Mouse (Mus musculus) skeletal muscle tissue, adult 2 months (tissue): ENCODE data around the gene Gabbr2.

ENCODE experiments used
- DNase-seq: peaks from one replicate; pipeline ENCODE4 v3.0.0-alpha.2; 2012; ENCODE audit warnings: low read depth, low spot score

Gene Gabbr2

DNA sequence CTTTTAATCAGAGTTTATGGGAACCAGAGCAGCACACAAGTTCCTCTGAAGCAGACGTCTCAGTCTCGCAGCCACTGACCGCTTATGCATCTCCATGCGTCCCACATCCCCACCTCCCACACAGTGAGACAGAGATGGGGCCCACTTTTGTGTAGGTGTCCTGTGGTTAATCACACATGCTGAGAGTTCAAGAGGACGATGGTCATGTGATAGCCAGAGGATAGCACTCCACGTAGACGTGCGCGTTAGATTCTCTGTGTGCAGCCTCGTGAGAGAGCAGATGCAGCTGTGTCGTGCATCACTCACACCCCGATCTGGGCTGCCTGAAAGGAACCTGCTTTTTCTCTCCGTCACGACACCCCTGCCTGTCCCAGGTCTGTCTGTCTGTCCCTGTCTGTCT, 167.9 kb downstream of the Gabbr2 start:
- no peak for DNase-seq

DNA sequence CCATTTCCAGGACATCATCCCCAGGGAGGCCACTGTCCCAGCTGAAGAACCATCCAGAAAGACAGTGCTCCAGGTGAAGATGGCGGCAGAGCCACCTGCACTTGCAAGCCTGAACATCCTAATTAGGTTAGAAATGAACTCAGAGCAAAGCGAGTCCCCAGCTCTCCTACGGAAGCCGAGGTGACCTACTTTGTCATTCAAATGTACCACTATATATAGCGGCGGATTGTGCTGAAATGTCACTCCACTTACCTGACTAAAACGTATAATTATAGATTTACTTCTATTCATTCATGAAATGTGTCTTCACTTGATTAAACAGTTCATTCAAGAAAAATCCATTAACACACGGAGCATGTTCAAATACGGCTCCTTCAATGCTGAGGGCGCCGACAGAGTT, 170.0 kb downstream of the Gabbr2 start:
- DNase-seq: no peak

DNA sequence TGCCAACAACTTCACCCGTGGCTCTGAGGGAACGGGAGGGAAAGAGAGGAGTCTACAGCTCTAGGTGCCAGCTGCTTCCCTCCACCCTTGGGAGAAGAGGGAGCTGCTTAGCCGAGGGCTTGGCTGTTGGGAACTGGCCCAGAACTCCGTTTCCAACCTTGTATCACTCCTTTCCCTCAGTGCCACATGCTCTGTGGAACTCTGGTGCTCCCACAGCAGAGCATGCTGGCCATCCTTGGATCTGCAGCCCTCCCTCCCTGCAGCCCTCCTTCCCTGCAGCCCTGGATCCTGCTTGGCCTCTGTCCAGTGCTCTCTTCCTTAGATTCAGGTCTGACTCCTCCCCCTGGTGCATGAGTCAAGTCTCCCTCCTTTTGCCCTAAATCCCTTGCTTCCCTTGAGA, 176.7 kb downstream of the Gabbr2 start:
- DNase-seq: no peak

DNA sequence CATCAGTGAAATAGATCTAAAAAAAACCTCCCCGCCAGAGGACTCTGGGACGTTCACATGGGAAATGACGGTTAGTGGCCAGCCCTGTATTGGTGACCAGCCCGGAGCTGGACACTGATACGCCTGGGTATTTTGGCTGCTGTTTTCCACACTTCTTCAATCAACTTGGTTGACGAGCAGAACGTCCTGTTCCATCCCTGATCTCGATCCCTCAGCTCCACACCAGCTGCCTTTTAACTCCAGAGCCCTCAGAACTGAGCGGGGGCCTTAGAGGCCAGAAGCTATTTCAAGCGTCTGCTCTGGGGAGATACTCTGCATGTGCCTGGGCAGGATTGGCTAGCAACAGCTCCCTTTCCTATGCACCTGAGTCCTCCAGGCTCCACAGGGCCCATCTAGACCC, 177.4 kb downstream of the Gabbr2 start:
- DNase-seq: peak; percentile 92

DNA sequence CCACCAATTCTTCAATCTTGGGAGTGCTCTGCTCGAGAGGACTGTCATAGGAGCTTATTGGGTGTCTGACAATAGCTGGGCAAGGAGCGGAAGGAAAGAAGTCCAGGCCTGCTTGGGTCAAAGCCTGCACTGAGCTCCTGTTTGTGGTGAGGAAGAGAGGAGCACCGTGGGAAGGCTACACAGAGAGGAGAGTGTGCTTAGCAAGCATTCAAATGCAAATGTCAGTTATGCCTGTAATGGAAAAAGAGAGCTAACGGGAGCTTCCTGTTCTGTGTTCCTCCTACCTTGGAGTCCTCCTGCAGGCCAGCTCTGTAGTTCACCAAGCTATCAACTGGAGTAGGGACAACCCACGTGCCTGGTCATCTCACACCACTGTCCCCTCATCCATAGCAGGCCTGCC, 180.5 kb downstream of the Gabbr2 start:
- no peak for DNase-seq

DNA sequence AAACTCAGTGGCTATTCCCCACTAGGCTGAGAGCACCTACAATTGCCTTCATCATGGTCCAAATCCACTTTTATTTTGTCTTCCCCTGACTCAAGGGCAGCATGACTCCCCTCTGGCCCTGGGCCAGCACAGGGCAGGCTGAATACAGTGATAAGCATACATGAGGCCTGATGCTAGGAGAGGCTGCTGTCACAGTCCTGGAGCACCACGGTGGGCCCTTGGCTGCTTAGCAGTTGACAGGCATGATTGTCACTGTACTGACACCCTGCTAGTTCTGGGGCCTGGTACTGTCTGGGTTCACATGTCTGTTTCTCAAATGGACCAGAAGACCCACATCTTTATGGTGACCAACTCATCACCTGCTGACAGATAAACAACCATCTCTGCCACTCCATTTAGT, 184.8 kb downstream of the Gabbr2 start:
- DNase-seq: no peak

DNA sequence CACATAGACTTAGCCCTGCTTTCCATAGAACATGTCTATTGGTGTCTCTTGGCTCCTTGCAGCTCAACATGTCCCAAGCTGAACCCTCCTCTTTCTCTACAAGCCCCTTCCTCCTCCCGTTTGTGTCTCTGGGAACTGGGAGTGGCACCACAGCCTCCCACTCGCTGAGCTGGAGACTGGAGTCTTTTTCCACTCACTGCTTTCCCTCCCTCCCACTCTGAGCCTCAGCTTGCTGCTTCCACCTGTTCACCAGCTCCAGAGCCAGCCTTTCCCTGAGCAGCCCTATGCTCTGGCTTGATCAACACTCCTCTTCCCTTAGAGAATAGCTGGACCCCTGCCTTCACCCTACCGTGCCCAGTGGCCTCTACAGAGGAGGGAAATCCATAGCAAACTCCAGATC, 185.8 kb downstream of the Gabbr2 start:
- no peak for DNase-seq

DNA sequence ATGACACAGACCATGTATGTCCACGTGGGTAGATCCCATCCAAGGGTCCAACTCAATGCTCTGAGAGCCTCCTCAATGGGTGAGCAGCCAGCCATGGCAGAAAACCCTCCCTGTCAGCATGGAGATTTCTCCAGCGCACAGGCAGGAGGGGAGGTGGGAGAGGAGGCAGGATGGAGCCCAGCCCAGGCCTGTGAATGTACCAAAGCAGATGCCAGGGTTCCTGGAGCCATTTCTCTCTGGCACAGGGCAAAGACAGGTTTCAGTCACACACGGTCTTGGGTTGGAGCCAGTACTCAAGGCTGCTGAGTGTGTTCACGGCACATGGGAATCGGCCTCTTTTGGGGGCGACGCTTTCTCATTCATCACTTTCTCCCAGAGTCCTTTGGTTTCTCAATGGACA, 189.3 kb downstream of the Gabbr2 start:
- no peak for DNase-seq

DNA sequence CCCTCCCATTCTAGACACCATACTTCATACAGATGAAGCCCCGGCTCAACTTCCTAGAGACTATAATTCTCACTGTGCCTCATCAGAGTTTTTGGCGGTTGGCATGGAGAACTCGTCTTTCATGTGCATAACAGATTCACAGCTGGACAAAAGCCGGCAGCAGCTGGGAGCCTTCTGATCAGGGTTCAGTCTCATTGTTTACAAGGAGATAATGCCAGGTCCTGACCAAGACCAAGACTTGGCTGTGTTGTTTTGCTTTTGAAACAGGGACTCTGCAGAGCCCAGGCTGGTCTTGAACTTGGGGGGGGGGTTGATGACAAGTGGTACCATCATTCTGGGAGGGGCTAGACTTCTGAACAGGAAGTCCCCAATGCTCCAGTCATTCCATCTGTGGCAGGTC, 191.8 kb downstream of the Gabbr2 start:
- no peak for DNase-seq

DNA sequence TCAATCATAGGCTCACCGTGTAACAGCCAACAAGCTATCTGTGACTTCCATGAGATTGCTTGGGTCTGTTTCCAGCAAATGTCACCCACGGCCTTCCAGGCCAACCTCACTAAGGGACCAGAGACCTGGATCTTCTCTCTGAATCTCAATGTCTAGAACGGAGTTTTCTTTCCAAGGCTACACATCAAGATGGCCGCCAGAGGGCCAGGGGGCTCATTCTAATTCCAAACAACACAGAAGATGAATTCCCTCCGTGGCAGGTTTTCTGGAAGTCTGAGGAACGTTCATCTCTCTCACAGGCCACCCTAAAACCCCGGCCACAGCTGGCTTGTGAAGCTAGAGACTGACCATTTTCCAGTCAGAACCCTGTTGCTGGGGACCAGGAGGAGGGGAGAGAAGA, 196.0 kb downstream of the Gabbr2 start:
- DNase-seq: no peak

DNA sequence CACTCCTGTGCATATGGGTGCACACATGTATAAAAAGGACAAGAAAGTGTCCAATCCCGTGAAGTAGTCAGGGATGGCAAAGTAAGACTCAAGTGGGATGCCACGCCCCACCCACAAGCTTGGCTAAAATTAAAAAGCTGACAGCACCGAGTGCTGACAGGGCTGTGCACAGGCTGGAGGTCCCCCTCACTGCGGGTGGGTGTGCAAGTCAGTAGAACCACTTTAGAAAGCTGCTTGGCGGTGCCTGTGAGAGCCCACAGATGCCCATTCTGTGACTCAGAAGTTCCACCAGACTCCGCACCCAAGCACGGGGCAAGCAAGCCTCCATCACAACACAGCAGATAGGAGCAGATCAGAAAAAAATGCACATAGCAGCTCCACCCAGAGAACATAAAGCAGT, 197.1 kb downstream of the Gabbr2 start:
- no peak for DNase-seq

DNA sequence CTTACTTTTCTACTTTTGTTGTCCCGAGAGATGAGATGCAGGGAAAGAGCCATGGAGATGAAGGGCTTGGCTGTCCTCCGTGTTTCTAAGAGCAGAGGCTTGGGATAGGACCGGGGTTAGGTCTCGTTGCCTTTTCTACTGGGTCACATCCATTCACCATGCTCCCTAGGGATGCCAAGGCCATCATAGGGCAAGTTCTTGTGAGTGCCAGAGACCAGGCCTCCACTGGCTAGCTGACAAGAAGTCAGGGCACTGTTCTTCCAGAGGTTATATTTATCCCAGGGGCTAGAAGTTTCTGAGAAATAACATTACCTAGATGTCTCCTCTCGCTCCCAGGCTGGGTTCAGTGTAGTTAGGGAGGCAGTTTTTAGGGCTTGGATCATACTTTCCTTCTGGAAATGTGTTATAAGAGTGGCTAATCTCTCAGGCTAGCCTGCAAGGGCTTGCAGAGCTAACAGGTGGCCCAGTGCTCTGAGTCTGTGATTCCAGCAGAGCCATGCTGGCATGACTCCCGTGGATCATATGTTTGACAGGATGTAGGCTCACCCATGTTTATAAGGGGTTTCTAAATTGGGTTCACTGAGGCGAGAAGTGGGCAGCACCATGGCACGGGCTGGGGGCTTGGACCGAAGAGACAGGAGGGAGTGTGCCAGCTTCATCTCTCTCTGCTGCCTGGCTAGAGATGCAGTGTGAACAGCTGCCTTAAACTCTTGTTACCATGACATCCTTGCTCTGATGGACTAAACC, 199.2 kb downstream of the Gabbr2 start:
- peak; percentile 95 for DNase-seq

DNA sequence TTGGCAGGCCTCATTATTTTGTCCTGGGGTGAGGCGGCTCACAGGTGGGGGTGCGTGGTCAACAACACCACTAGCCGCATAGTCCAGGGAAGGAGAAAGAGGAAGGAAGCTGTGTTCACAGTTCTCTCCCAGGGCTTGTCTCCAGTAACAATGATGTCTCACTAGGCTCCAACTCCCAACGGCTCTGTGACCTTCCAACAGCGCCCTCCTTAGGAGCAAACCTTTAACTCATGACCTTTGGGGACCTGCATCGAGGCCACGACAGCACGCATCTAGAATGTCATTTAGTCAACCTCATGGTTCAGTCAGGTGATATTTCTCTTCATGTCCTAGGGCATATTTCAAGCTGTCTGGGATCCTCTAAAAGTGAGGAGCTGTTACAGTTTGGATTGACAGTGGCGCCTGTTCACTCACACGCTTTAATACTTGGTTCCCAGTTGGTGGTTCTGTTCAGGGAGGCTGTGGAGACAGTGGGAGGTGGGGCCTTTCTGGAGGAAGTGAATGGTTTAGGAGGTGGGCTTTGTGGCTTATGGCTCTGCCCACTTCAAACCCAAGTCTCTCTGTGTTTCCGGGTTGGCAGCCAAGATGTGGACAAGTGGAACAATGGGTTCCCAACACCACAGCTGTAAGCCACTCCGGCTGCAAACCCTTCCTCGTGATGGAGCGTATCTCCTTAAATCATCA, 200.3 kb downstream of the Gabbr2 start:
- DNase-seq: no peak

DNA sequence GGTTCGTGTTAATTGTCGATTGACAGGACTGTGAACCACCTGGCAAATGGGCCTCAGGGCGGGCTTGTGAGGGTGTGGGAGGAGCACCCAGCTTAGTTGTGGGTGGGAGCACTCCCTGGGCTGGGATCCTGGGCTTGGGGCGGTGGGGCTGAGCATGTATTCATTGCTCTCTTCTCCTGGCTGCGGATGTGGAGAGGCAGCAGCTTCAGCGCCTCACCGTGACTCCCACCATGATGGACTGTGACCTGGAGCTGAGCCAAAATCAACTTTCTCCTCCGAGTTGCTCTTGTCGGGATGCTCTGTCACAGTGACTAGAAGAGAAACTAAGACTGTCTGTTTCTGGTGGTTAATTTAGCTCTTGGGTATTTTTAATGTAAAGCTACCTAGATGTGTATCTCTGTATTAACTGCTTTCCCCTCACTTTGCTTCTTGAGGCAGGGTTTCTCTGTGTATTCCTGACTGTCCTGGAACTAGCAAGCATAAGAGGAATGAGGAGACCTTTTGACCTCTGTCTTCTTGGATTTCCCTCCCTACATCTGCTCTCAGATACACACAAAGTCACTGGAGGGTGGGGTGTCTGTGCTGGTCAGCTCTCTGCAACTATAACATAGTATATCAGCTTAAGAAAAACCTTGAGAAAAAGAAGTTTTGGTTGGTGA, 200.9 kb downstream of the Gabbr2 start:
- DNase-seq: no peak

DNA sequence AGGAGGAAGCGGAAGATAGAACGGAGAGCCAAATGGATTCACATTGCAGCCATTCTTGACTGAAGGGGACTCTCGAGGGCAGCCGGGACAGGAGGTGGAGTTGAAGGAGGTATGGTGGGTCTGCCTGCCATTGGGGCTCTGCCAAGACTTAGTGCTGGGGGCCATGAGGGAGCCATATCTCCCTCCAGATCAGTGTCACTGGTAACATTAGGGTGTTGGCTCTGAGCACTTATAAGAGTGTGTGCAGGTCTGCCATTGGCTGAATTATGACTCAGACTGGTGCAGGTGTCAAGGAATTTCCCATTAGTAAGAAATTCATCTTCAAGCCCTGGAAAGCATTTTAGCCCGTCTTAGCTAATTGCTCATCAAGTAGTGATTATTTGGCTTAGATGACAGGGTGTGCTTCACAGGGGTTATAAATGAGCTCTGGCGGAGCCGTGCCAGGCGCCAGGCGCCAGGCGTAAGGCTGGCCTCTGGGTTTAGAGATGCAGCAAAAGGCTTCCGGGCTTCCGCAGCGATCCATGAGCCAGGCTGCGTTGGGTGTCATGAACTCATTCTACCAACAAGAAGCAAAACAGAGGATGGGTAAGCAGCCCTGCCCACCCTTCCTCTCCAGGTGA, 207.1 kb downstream of the Gabbr2 start:
- DNase-seq: no peak

DNA sequence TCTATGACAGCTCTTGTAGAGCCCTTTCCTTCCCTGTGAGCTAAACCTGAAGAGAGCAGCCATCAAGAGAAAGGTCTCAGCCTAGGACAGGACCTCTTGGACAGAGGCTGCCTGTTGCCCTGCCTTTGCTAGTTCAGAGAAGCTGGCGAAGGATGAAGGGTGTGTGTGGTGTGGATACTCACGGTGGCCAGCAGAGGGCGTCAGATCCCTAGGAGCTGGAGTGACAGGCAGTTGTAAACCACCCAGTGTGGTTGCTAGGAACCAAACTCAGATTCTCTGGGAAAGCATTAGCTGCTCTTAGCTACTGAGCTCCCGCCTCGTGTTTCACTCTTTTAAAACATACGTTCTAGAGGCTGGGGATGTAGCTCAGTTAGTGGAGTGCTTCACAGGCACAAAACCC, 210.6 kb downstream of the Gabbr2 start:
- DNase-seq: no peak

DNA sequence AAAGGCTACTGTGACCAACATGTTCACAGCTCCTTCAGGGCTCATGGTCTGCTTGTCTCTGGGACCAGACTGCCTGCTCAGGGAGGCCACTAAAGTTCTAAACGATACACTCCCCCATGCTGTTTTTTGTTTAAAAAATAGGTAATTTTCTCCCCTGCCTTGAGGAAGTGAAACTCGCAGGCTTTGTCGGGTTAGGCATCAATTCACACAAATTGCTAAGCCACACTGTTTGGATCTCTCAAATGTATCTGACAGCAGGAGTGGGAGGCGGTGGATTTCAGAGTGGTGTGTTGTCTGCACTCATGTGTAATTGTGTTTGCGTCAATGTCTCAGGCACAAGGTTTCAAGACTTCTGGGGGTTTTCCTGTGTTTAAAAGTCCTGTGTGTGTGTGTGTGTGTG, 215.7 kb downstream of the Gabbr2 start:
- no peak for DNase-seq

DNA sequence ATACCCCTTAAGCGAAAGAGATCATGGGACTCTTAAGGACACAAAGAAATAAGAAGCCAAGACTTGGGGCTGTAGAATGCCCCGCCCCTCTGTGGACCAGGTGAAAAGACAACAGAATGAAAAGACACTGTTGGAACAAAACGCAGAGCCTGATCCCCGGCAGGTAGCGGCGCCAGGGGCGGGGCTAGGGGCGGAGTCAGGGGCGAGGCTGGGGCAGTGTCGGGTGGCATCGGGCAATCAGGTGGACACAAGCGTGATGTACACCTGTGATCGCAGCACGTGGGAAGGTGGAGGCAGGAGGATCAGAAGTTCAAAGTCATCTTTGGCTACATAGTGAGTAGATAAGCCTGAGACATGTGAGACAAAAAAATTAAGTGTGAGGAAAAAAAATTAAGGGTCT, 217.0 kb downstream of the Gabbr2 start:
- no peak for DNase-seq

DNA sequence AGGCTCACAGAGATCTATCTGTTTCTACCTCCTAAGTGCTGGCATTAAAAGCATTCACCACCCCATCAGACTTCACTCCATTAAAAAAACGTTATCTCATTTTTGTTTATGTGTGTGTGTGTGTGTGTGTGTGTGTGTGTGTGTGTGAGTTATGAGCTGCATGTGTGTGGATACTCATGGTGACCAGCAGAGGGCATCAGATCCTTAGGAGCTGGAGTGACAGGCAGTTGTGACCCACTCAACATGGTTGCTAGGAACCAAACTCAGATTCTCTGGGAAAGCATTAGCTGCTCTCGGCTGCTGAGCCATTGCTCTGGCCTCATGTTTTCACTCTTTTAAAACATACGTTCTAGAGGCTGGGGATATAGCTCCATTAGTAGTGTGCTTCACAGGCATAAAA, 218.4 kb downstream of the Gabbr2 start:
- no peak for DNase-seq

DNA sequence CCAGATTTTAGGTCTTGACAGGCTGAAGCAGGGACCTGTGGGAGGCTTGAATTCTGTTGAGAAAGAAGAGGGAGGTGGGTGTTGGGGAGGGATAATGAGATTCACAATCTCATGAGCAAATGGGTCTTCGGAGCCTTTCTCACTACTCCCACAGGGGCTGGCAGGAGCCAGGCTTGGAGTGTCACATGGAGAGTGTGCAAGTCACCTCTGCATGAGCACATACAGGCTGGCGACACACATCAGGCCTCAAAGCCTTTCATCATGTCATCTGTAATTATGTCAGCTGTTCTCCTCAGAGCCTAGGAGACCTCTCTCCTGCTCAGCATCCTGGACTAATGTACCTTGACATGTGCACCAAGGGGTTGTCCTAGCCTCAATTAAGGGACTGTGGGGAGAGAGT, 219.1 kb downstream of the Gabbr2 start:
- no peak for DNase-seq

DNA sequence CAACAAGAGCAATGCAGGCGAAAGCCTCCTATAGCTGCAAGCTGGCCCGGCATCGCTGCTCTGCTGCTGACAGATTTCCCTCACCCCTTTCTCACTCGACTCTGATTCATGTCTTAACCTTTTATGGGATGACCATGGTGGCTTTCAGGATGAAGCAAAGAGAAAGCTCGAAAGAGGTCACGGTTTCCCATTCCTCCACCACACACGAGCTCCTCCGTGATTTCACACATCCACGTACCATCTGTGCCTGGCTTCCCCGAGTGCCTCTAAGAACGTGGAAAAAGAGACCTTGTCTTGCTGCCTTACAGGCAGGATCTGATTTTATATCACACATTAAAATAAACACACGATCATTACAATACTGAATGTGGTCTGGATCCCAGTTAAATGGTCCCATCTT, 220.6 kb downstream of the Gabbr2 start:
- DNase-seq: no peak

DNA sequence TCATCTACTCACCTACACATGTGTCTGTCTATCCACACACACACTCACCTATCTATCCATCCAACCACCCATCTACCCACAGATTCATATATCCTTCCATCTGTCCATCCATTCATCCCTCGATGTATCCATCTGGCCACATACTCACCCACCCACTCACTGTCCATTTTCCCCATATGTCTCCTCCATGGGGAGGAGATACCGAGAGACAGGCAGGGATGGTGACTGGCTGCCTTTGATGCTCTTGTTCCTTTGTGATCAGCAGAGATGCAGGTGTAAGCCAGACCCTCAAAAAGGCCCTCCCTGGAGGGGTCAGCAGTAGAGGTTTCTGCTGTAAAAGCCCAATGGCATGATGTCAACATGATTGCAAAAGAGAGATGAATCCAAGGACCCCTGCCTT, 221.0 kb downstream of the Gabbr2 start:
- no peak for DNase-seq

DNA sequence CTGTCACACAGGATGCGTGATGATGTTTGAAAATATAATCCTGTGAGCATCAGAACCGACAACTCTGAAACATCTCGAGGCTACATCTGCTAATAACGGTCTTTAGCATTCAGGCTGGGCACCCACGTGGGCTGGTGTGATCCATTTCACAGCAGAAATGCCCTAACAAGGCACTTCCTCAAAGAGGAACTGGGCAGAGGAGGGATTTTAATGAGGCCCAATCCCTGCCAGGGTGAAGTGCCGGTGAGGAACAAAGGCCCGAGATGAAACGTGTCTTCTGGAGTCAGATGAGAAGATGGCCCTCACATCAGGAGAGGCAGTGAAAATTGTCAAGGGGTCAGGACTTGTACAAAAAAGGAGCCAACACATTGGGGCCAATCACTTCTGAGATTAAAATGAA, 221.6 kb downstream of the Gabbr2 start:
- DNase-seq: no peak
